Mouse (Mus musculus) brain, embryonic 14.5 days (tissue): ENCODE results near the gene Slc39a9.

Experiments used
- CTCF ChIP-seq: fragments of 200-500 bp; IDR thresholded peaks from 2 replicates; pipeline ENCODE4 v1.5.1; 2012; ENCODE audit warnings: inconsistent platforms, mild to moderate bottlenecking, moderate library complexity, borderline replicate concordance; ENCODE audit not compliant: insufficient read depth, insufficient read length; ENCODE audit errors: extremely low read depth
- POLR2A ChIP-seq: fragments of 200-500 bp; IDR thresholded peaks from 2 replicates; pipeline ENCODE4 v1.6.1; 2012; ENCODE audit warnings: mild to moderate bottlenecking, inconsistent platforms, borderline replicate concordance; ENCODE audit not compliant: poor library complexity, insufficient read depth, insufficient read length, severe bottlenecking; ENCODE audit errors: extremely low read depth

DNA sequence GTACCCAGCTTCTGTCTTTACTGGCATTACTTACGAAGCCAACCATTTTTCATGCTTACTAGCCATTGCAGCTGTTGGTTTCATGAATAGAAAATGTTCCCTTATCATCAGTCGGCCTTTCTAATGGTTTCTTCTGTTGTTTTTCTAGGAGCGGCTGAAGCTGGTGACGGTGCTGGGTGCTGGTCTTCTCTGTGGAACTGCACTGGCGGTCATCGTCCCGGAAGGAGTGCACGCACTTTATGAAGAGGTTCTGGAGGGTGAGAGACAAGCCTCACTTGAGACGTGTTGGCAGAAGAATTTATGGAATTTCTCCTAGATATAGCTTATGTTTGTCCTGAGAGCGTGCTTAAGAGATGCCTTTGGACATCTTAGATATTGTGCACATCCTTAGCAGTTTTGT lies 18.6 kb downstream of the Slc39a9 start:
- TF ChIP-seq POLR2A (no peak), CTCF (no peak)
